Mouse (Mus musculus) macrophage (primary cell): ENCODE data around the gene P2ry14. TPM values are rescaled to one million over a fixed set of nuclear protein-coding genes. Genes with fewer than 3 reads are reported as not detected.
"Not testable (repeated sequence)": the region's sequence is repeated elsewhere in the genome, so short reads cannot be mapped to it uniquely, and the experiment has no call there.

Source experiments
- H3K27ac ChIP-seq: fragments of 350-480 bp; formaldehyde crosslinking; 2 replicates; pipeline ENCODE4 v1.9.0; 2021
- H3K36me3 ChIP-seq: fragments of 350-480 bp; formaldehyde crosslinking; 2 replicates; pipeline ENCODE4 v1.9.0; 2021; ENCODE audit errors: inconsistent target
- H3K4me3 ChIP-seq: fragments of 350-480 bp; formaldehyde crosslinking; 2 replicates; pipeline ENCODE4 v1.9.0; 2021; ENCODE audit errors: inconsistent target
- H3K79me2 ChIP-seq: fragments of 350-480 bp; formaldehyde crosslinking; 2 replicates; pipeline ENCODE4 v1.9.0; 2021; ENCODE audit errors: inconsistent target
- WGBS: methylation state at CpG from one replicate; pipeline ENCODE4 v1.1.7; 2026; ENCODE audit warnings: inconsistent platforms; ENCODE audit not compliant: missing documents; 5-methylcytosine and 5-hydroxymethylcytosine counted together
- polyA plus RNA-seq: library from polyadenylated mRNA; stranded (reverse); fragments of 250-400 nt; gene quantifications from 3 replicates; pipeline ENCODE4 v1.2.4, GENCODE M21; 2018; ENCODE audit warnings: inconsistent platforms

P2ry14 gene
- polyA plus RNA-seq, 1 experiment from 2014 or later, result 61.0 TPM

DNA sequence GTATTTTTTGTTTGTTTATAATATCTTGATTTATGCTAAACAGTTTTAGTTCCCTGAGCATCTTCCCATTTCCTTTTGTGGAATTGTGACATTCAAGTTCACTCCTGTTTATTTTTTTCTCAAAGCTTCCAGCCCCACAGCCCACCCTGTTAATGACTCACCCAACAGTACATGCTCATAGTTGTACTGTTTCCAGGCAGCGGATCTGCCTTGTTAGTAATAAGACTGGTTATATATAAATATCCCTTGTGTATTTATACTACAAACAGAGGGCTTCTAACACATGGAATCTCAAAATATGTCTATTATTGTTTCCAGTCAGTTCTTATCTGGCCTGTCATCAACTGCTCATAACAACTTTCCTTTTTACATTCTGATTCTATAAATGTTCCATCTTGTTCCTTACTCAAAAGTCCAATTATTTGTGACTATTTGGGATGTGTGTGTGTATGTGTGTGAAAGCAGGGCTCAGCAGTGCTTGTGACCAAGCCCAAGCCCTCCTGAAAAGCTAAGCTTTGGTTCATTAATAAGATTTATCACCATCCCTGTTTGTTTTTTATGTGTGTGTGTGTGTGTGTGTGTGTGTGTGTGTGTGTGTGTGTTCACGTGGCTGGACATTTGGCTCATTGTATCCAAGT is 14.1 kb upstream of the P2ry14 start:
- Histone ChIP-seq H3K36me3 (no peaks in the 10 kb centered on the region), H3K79me2 (no peaks in the 10 kb centered on the region), H3K4me3 (no peak overlapping the region), H3K27ac (no peak overlapping the region)
- 100% methylated on average over 2 of the region's 2 CpGs for WGBS

DNA sequence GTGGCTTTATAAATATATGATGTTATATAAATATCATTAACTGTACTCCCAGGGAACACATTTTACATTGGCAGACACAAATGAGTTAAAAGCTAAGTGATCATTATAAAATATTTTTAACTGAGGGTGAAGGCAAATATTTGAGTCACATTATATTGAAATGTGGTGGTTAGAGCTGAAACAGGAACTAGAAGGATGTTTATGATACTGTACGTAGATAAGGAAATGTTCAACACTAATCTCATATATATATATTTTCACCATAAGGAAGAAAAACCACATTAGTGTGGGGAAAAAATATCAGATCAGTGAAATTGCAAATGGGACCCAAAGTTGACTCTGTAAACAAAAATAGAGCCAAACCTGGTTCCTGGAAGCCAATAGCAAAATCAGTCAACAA is 7.0 kb upstream of the P2ry14 start:
- 40% methylated on average over 1 of the region's 1 CpGs for WGBS

DNA sequence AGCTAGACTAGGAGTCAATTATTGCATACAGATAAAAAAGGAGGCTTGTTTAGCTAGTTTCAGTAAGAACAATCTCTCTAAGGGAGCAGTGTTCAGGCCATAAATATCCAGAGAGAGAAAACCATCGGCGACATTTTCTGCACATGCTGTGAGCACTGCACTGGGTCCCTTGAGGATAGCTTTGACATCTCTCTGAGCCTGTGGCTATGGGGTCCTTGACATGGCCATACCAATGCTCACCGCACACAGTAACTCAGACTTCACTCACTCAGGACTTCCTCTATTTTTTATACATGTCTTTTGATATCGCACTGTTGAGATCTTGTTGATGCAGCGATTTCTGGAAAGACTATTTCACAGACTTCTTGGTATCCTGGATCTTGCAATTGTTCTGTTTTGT is 3.6 kb upstream of the P2ry14 start:
- Histone ChIP-seq H3K4me3 (no peak overlapping the region), H3K36me3 (no peaks in the 10 kb centered on the region), H3K79me2 (no peaks in the 10 kb centered on the region; the same call in 1 of the 2 replicates), H3K27ac (no peak overlapping the region)
- WGBS, result 81% methylated on average over 5 of the region's 5 CpGs

More for the DNA sequence above, 7.0 kb upstream of the P2ry14 start:
- Histone ChIP-seq H3K4me3 (no peak overlapping the region), H3K27ac (no peak overlapping the region), H3K36me3 (no peaks in the 10 kb centered on the region), H3K79me2 (no peaks in the 10 kb centered on the region)

- Histone ChIP-seq H3K79me2 (peaks cover 12% of the 10 kb centered on the region; the same call in 1 of the 2 replicates), H3K4me3 (no peak overlapping the region), H3K36me3 (no peaks in the 10 kb centered on the region), H3K27ac (no peak overlapping the region)
- WGBS, result 99% methylated on average over 6 of the region's 6 CpGs
Observed at GRCm38 (mm10) chr3:59155404-59155803, 2.0 kb upstream of the P2ry14 start.

- H3K79me2 ChIP-seq, result peaks cover 17% of the 10 kb centered on the region; the same call in 1 of the 2 replicates
- no peak overlapping the region for H3K4me3 ChIP-seq
- H3K27ac ChIP-seq, result no peak overlapping the region
- 46% methylated on average over 2 of the region's 2 CpGs for WGBS
- no peaks in the 10 kb centered on the region for H3K36me3 ChIP-seq
Observed at GRCm38 (mm10) chr3:59154888-59155287, 1.5 kb upstream of the P2ry14 start.

GRCm38 (mm10) chr3:59150624-59151023 is 2.8 kb downstream of the P2ry14 start:
- WGBS, result 95% methylated on average over 2 of the region's 2 CpGs
- H3K79me2 ChIP-seq, result peaks cover 31% of the 10 kb centered on the region; the same call in 1 of the 2 replicates
- H3K4me3 ChIP-seq, result no peak overlapping the region
- H3K27ac ChIP-seq, result no peak overlapping the region
- H3K36me3 ChIP-seq, result no peaks in the 10 kb centered on the region

GRCm38 (mm10) chr3:59149646-59150045 is 3.8 kb downstream of the P2ry14 start:
- Histone ChIP-seq H3K36me3 (no peaks in the 10 kb centered on the region), H3K79me2 (peaks cover 31% of the 10 kb centered on the region; the same call in 1 of the 2 replicates), H3K4me3 (no peak overlapping the region)

GRCm38 (mm10) chr3:59145194-59145593 is 8.2 kb downstream of the P2ry14 start:
- Histone ChIP-seq H3K36me3 (peaks cover 11% of the 10 kb centered on the region; the same call in 1 of the 2 replicates), H3K79me2 (peaks cover 18% of the 10 kb centered on the region; the same call in 1 of the 2 replicates), H3K27ac (no peak overlapping the region), H3K4me3 (no peak overlapping the region)
- WGBS, result 93% methylated on average over 4 of the region's 5 CpGs

More at GRCm38 (mm10) chr3:59149646-59150045, 3.8 kb downstream of the P2ry14 start:
- H3K27ac ChIP-seq, result no peak overlapping the region

DNA sequence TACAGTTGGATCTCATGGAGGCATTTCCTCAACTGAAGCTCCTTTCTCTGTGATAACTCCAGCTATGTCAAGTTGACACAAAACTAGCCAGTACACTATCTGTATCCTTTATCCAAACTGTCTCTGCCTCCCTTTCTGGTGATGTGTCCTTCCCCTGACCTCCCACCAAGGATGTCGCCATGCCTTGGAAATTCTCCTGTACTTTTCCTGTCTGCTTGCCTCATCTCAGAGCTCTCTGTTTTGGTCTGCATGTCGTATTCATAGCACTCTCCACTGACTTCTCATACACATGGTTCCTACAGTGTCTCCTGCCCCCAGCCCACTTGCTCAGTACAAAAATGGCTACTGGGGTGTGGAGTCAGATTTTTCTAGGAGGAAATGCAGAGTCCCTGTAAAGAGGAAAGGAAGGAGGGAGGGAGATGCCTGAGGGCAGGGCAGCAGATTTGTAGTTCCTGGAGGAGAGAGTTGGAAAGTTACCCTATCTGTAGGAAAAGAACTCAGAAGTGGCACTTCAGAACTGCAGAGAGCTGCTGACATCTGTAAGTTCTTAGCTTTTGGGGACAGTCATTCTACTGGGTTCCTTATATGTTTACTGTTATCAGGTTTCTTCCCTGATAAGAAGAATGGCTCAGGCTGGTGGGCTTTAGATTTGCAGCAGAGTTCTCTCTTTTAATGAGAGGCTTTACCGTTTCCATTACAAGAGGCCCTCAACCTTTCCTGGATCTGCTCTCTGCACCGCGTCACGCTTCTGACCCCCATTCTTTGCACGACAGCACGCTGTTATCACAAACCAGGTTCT is 11.7 kb downstream of the P2ry14 start:
- no peaks in the 10 kb centered on the region; the same call in 1 of the 2 replicates for H3K79me2 ChIP-seq
- 96% methylated on average over 8 of the region's 8 CpGs for WGBS
- no peak overlapping the region for H3K4me3 ChIP-seq
- H3K36me3 ChIP-seq, result peaks cover 11% of the 10 kb centered on the region; the same call in 1 of the 2 replicates
- no peak overlapping the region for H3K27ac ChIP-seq

- H3K36me3 ChIP-seq, result peaks cover 11% of the 10 kb centered on the region; the same call in 1 of the 2 replicates
- WGBS, result 87% methylated on average over 4 of the region's 4 CpGs
- not testable (repeated sequence) for H3K79me2 ChIP-seq
Observed at GRCm38 (mm10) chr3:59140941-59141340, 12.5 kb downstream of the P2ry14 start.

DNA sequence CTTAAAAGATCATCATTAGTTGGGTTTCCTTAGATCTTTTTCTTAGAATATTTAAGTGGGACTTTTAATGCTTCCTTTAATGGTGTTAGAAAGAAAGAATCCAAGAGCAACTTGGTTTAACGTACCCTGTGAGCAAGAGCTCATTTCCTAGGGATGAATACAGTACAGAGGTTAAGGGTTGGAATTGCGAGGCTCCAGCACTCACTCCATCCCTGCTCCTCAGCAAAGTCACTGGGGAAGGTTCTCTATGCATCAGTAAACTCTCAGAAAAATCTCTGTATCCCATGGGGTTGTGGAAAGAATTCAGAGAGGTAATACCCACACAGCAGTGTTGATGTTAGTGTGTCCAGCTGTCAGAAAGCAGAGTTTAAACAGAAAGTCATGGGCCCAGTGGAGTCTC is 13.3 kb downstream of the P2ry14 start:
- Histone ChIP-seq H3K79me2 (no peaks in the 10 kb centered on the region), H3K36me3 (peaks cover 11% of the 10 kb centered on the region; the same call in 1 of the 2 replicates), H3K4me3 (no peak overlapping the region), H3K27ac (no peak overlapping the region)
- whole genome bisulfite sequencing, result 76% methylated on average over 2 of the region's 2 CpGs

More at GRCm38 (mm10) chr3:59140941-59141340, 12.5 kb downstream of the P2ry14 start:
- H3K27ac ChIP-seq, H3K4me3 ChIP-seq: not testable (repeated sequence)

- Histone ChIP-seq H3K79me2 (no peaks in the 10 kb centered on the region), H3K36me3 (peaks cover 11% of the 10 kb centered on the region; the same call in 1 of the 2 replicates), H3K4me3 (no peak overlapping the region), H3K27ac (no peak overlapping the region)
Observed at GRCm38 (mm10) chr3:59139651-59140051, 13.8 kb downstream of the P2ry14 start.

GRCm38 (mm10) chr3:59138946-59139468 is 14.4 kb downstream of the P2ry14 start:
- no peak overlapping the region for H3K4me3 ChIP-seq
- no peak overlapping the region for H3K27ac ChIP-seq
- no peaks in the 10 kb centered on the region for H3K79me2 ChIP-seq
- 100% methylated on average over 6 of the region's 12 CpGs for WGBS
- peaks cover 11% of the 10 kb centered on the region; the same call in 1 of the 2 replicates for H3K36me3 ChIP-seq

DNA sequence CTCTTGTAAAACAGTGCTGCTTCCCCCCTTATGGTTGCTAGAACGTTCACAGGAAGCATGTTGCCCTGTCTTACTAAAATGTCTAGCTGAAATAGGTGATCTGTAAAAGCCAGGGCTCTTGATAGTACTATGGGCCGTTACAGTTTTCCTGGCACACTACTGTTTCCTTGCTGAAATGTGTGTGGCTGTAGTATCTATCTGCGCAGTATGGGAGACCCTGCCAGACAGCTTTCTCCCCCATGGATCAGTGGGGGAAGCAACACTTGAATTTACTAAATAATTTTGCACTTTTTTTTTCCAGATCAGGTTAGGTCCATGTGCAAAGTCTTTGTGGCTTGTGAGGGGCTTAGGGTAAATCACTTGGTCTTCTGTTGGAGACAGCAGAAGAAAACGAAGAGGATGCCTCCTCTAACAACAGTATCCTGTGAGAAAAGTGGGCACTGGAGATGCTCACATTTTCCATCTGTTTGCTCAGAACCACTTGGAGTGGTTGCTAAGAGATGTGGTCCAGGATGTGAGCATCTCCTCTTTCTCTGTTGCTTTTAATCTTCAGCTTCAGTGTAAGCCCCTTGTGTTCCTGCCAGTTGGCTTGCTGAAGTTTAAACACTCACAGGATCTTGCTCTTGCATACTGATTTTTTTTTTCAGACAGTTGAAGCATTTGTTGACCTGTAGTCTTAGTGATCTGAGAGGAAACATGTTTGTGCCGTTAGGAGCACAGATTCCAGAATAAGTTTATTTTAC is 17.3 kb downstream of the P2ry14 start:
- Histone ChIP-seq H3K4me3 (no peak overlapping the region), H3K79me2 (no peaks in the 10 kb centered on the region), H3K27ac (no peak overlapping the region), H3K36me3 (0 out of 2 replicates have a peak, but pooled peaks cover 3% of the 10 kb centered on the region)
- 54% methylated on average over 5 of the region's 5 CpGs for WGBS
